Mouse (Mus musculus) small intestine, adult 2 months (tissue): ENCODE measurements at regions not wholly inside any gene's neighbourhood (a gene's known extent, or its start where the extent isn't known, plus 50 kb on each side); places are given as distances from the start of the nearest gene placed in this dataset.

Source experiments
- CTCF ChIP-seq: fragments of 200-500 bp; IDR thresholded peaks from 2 replicates; pipeline ENCODE4 v1.5.1; 2012; ENCODE audit warnings: low read depth, mild to moderate bottlenecking, control low read depth, inconsistent platforms, low read length, moderate library complexity, mixed read lengths; ENCODE audit not compliant: insufficient replicate concordance, insufficient read length; ENCODE audit errors: extremely low read depth
- POLR2A ChIP-seq: fragments of 200-500 bp; IDR thresholded peaks from 2 replicates; pipeline ENCODE4 v1.6.1; 2012; ENCODE audit warnings: low read depth, mild to moderate bottlenecking, control low read depth, inconsistent platforms, low read length, moderate library complexity

DNA sequence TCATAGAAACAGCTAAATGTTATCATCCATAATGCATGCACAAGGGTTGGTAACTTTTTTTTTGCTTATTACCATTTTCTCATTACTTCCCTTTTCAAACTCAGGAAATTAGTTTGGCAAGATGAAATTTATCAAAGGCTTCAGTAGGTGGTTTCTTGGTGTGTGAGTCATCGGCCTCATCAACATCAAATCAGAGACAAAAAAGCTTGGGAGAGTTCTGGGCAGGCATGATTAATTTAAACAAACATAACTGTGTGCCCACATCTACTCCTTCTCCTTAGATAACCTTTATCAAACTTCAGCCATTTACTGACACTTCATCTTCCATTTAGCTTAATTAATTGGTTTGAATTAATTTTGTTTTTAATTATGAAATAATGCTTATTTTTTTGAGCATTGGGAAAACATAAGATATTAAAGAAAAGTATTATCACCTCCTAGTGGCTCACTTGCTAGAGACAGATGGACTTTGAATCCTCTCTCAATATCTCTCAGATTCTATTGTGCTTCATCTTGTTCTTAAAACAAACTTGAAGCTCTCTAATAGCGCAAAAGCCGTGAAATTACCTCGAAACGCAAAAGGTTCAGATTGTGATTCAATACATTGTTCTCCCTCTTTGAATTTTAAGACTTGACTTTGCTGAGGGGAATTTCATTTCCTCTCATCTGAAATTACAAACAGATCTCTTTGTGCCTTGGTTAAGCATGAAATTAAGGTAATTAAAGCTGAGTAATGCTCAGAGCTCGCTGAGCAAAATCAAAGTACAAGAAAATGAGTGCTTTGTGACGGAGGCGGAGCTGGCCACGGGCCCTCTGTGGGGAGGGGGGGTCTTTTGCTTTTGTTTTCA lies 158.7 kb upstream of the Bet1 start:
- TF ChIP-seq POLR2A (no peak), CTCF (no peak)
